Mouse (Mus musculus) liver, embryonic 16.5 days (tissue): ENCODE results near the gene Gpd1l. TPM values are rescaled to one million over a fixed set of nuclear protein-coding genes. Genes with fewer than 3 reads are reported as not detected.
"Not testable (repeated sequence)": the region's sequence is repeated elsewhere in the genome, so short reads cannot be mapped to it uniquely, and the experiment has no call there.

Experiments used
- ATAC-seq: fragments of 200-750 bp; cut with Nextera tagmentation; 2 replicates; pipeline ENCODE4 v1.8.0; 2017; ENCODE audit warnings: low read depth, mild to moderate bottlenecking, moderate number of reproducible peaks, moderate library complexity
- H3K27ac ChIP-seq: fragments of 300-500 bp; sonication (generic); 2 replicates; pipeline ENCODE4 v1.5.1; 2014; ENCODE audit warnings: mild to moderate bottlenecking, low read length
- H3K27me3 ChIP-seq: fragments of 300-500 bp; sonication (generic); 2 replicates; pipeline ENCODE4 v1.6.1; 2014; ENCODE audit warnings: low read depth, low read length, mixed read lengths; ENCODE audit not compliant: control insufficient read depth, insufficient read depth
- H3K36me3 ChIP-seq: fragments of 300-500 bp; sonication (generic); 2 replicates; pipeline ENCODE4 v1.6.1; 2014; ENCODE audit warnings: mild to moderate bottlenecking; ENCODE audit not compliant: control insufficient read depth, insufficient read depth
- H3K4me1 ChIP-seq: fragments of 300-500 bp; sonication (generic); 2 replicates; pipeline ENCODE4 v1.6.1; 2014; ENCODE audit warnings: low read depth, low read length, mixed read lengths; ENCODE audit not compliant: control insufficient read depth
- H3K4me2 ChIP-seq: fragments of 300-500 bp; sonication (generic); 2 replicates; pipeline ENCODE4 v1.6.1; 2014; ENCODE audit warnings: low read depth, low read length, mixed read lengths
- H3K4me3 ChIP-seq: fragments of 300-500 bp; sonication (generic); 2 replicates; pipeline ENCODE4 v1.5.1; 2014; ENCODE audit warnings: low read depth, mild to moderate bottlenecking, low read length
- H3K9ac ChIP-seq: fragments of 300-500 bp; sonication (generic); 2 replicates; pipeline ENCODE4 v1.6.1; 2014; ENCODE audit warnings: low read depth, low read length
- H3K9me3 ChIP-seq: fragments of 300-500 bp; sonication (generic); replicated peaks from 2 replicates; pipeline ENCODE4 v1.6.1; 2016; ENCODE audit warnings: low read length; ENCODE audit not compliant: control insufficient read depth
- WGBS: fragments of 180-500 bp; shearing (Covaris S2); extraction: QIAGEN DNeasy Blood & Tissue Kit; methylation state at CpG from one replicate; pipeline ENCODE4 v1.1.7; 2014; ENCODE audit not compliant: insufficient replicate concordance; 5-methylcytosine and 5-hydroxymethylcytosine counted together
- polyA plus RNA-seq: library from polyadenylated mRNA; unstranded; fragments of >200 nt; fragmentation: Nextera tagmentation; extraction: Ambion mirVana; gene quantifications from 2 replicates; pipeline ENCODE4 v1.2.1, GENCODE M21; 2015

Gpd1l gene
- polyA plus RNA-seq = 6.0 and 6.4 TPM in 2 replicates

DNA sequence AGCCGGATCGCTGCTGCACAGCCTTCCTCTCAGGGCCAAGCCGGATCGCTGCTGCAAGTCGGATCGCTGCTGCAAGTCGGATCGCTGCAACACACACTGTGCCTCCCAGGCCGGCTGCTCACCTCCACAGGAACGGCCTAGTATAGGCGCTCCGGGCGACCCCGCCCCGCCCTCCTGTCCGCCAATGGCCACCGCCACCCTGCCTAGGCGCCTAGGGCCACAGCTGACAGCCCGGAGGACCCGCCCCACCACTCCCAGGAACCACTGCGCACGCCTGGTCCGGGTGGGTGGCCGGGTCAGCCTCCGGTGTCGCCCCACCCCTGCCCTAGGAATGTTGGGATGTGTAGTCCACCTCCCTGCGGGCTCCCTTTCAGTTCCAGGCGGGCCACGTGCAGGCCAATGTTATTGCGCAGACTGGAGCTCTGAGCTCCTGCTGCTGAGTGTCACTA lies at the start of gene Gpd1l:
Gene Gpd1l, minus strand, starts transcription at position 265 of the 449 bp plus-strand sequence.
- Histone ChIP-seq H3K27me3 (no peaks in the 10 kb centered on the region), H3K4me3 (peak within 1 kb of the TSS; percentile 74), H3K4me2 (peak within 1 kb of the TSS; percentile 81), H3K4me1 (peaks cover 10% of the 10 kb centered on the region), H3K9ac (peak within 1 kb of the TSS; percentile 68), H3K36me3 (no peaks in the 10 kb centered on the region), H3K9me3 (no peaks in the 10 kb centered on the region), H3K27ac (peak within 1 kb of the TSS; percentile 80)
- ATAC-seq = peak; percentile 98
- WGBS = under 1% methylated on average over 30 of the region's 30 CpGs

DNA sequence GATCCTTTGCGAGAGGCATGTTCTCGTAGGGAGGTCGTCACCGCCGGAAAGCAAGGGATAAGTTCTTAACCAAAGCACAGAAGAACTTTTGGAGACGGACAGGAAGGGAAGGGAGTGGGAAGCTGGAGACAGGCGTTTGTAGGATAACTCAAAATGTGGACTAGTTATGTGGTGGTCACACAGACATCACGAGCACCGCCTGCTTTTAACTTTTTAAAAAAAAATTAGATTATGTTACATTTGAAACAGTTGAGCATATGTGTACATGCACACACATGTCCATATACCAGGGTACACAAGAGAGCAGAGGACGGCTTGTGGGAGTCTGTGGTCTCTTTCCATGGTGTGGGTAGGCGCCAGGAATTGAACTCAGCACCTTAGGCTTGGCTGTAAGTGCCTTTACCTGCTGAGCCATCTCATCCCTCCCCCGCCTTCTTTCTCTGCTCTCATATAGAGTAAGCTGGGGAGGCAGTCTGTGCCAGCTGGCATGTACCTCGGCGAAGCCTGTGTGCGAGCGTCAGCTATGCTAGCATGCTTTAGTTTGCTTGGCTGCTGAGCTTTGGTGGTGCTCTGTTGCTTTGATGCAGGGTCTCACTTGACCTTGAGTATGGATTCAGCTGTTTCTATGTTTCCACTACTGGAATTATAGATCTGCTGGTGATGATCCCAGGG lies 49.0 kb upstream of the Gpd1l start, which contains the start of gene Rps27rt:
Gene Rps27rt, minus strand, starts transcription at position 51 of the 672 bp plus-strand sequence.
- peaks cover 31% of the 10 kb centered on the region for H3K27me3 ChIP-seq
- H3K4me1 ChIP-seq = no peaks in the 10 kb centered on the region
- no peaks in the 10 kb centered on the region for H3K36me3 ChIP-seq
- ATAC-seq = no peak
- no peak within 1 kb of the TSS for H3K27ac ChIP-seq
- no peaks in the 10 kb centered on the region for H3K9me3 ChIP-seq
- H3K9ac ChIP-seq = no peak within 1 kb of the TSS
- H3K4me2 ChIP-seq = no peak within 1 kb of the TSS
- 71% methylated on average over 16 of the region's 16 CpGs for WGBS
- no peak within 1 kb of the TSS for H3K4me3 ChIP-seq

DNA sequence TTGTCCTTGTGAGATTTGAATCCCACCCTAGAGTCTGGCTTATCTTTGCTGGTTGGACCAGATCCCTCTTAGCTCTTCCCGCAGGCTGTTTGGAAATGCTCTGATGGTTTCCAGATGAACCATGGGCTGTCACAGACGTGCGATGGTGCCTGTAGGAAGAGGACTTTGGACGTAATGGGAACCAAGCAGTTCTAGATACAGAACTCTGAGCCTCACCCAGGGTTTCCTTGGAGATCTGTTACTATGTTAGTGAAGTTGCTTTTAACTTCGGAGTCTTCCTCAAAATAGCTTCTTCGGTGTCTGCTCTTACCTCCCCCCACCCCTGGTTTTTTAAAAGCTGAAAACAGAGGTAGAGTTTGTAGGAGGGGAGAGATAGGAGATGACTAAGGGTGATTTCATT lies 46.2 kb upstream of the Gpd1l start:
- 42% methylated on average over 6 of the region's 6 CpGs for WGBS
- H3K27me3 ChIP-seq = peaks cover 47% of the 10 kb centered on the region

DNA sequence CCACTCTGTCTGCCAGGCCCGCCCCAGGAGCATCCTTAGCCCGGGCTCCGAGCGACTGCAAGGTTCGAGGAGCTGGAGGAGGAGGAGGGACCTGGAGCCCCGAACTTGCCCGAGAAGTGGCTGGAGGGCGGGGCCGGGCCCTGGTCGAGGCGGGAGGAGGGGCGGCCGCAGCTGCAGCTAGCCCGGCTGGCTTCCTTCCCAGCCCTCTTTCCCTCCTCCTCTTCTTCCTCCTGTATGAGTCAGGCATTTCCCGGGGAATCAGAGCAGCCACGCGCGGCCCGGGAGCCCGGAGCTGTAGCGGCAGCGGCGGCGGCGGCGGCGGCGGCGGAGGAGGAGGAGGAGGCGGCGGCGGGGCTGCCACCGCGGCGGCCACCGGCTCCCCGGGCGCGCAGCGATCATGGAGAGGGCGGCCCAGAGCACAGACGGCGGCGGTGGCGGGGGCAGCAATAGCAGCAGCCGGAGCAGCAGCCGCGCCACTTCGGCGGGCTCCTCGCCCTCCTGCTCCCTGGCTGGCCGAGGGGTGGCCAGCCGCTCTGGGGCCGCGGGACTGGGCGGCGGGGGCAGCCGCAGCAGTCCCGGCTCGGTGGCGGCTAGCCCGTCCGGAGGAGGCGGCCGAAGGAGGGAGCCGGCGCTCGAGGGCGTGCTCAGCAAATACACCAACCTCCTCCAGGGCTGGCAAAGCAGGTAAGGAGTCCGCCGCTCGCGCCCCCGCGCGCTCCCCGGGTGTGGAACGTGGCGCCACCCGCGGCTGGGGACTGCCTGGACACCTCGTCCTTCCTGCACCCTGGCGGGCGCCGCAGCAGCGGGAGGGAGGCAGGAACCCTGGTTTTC lies 44.7 kb upstream of the Gpd1l start, which contains the start of gene Osbpl10:
Gene Osbpl10, plus strand, starts transcription at position 289 of the 831 bp plus-strand sequence.
- under 1% methylated on average over 70 of the region's 86 CpGs for WGBS
- H3K9me3 ChIP-seq = no peaks in the 10 kb centered on the region
- H3K9ac ChIP-seq = no peak within 1 kb of the TSS
- H3K4me2 ChIP-seq = peak within 1 kb of the TSS; percentile 58
- H3K27me3 ChIP-seq = peaks cover 47% of the 10 kb centered on the region
- H3K4me3 ChIP-seq = peak within 1 kb of the TSS; percentile 62
- no peak within 1 kb of the TSS for H3K27ac ChIP-seq
- peak; percentile 43 for ATAC-seq
- H3K4me1 ChIP-seq = no peaks in the 10 kb centered on the region
- H3K36me3 ChIP-seq = no peaks in the 10 kb centered on the region

More for the DNA sequence above, 46.2 kb upstream of the Gpd1l start:
- ATAC-seq = no peak
- Histone ChIP-seq H3K4me3 (no peak overlapping the region), H3K9me3 (no peaks in the 10 kb centered on the region), H3K27ac (no peak overlapping the region), H3K9ac (no peak overlapping the region), H3K4me2 (no peak overlapping the region), H3K36me3 (no peaks in the 10 kb centered on the region), H3K4me1 (no peaks in the 10 kb centered on the region)

- Histone ChIP-seq H3K27ac (no peak overlapping the region), H3K9me3 (no peaks in the 10 kb centered on the region), H3K36me3 (no peaks in the 10 kb centered on the region), H3K27me3 (peaks cover 47% of the 10 kb centered on the region), H3K4me2 (peak overlapping the region; percentile 58), H3K4me3 (peak overlapping the region; percentile 62), H3K4me1 (no peaks in the 10 kb centered on the region), H3K9ac (no peak overlapping the region)
- ATAC-seq = 0 out of 2 replicates have a peak, but pooled peaks have one; percentile 5
- WGBS = 8% methylated on average over 31 of the region's 31 CpGs
These were observed 43.9 kb upstream of the Gpd1l start for GRCm38 (mm10) chr9:114977461-114978280.

DNA sequence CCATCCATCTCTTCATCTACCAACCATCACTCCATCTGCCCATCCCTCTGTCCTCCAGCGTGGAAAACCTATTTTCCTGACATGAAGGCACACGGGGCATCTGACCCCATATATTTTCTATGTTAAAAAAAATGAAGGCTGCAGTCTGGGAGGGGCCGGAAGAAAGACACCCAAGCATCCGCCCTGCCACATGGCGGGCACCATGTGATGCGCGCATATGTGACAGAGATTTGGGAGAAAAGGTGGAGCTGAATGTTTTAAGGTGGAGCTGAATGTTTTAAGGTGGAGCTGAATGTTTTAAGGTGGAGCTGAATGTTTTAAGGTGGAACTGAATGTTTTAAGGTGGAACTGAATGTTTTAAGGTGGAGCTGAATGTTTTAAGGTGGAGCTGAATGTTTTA lies 32.5 kb upstream of the Gpd1l start:
- not testable (repeated sequence) for H3K4me3 ChIP-seq, H3K9me3 ChIP-seq, H3K27me3 ChIP-seq, H3K4me1 ChIP-seq, H3K27ac ChIP-seq, H3K36me3 ChIP-seq, H3K9ac ChIP-seq, ATAC-seq, H3K4me2 ChIP-seq
- 71% methylated on average over 7 of the region's 7 CpGs for WGBS

DNA sequence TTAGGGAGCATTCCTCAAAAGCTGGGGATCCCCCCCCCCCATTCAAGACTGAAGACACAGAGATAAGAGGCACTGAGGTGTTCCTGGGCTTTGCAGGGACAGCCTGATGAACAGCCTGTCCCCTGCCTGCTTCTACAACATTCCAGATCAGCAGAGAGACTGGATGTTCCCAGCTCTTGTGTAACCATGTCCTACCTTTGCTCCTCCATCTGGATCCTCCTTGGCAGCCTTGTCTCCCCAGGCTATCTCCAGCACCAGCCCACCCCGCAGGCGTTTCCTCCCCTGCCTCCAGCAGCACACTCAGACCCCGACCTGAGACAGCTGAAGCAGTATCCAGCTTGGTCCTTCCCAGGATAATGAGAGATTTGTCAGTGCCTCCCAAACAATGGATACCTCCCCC lies 30.3 kb upstream of the Gpd1l start:
- WGBS = 53% methylated on average over 3 of the region's 3 CpGs
- Histone ChIP-seq H3K9ac (no peak overlapping the region), H3K27ac (no peak overlapping the region), H3K9me3 (no peaks in the 10 kb centered on the region), H3K4me1 (no peaks in the 10 kb centered on the region), H3K4me3 (no peak overlapping the region), H3K4me2 (no peak overlapping the region), H3K27me3 (no peaks in the 10 kb centered on the region), H3K36me3 (no peaks in the 10 kb centered on the region)
- ATAC-seq = no peak

DNA sequence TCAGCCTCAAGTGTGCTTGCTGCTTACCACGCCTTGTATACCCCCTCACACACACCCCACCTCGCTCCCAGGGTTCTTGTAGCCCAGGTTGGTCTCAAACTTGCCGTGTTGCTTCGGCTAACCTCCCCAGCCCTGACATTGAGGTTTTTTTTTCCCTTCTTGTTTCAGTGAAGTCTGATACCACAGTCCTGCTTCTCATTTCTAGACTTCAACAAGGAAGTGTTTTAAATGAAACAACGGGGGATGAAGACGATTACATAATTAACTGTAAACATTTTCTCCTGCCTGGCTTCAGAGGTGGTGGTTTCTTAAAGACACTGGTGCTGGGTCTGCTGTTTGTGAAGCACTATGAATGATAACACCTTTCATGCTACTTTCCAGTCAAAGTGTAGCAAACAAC lies 27.1 kb upstream of the Gpd1l start:
- no peak overlapping the region for H3K4me2 ChIP-seq
- H3K4me3 ChIP-seq = no peak overlapping the region
- H3K9me3 ChIP-seq = no peaks in the 10 kb centered on the region
- H3K36me3 ChIP-seq = no peaks in the 10 kb centered on the region
- H3K9ac ChIP-seq = no peak overlapping the region
- WGBS = 49% methylated on average over 6 of the region's 6 CpGs
- no peak for ATAC-seq
- H3K4me1 ChIP-seq = no peaks in the 10 kb centered on the region
- no peaks in the 10 kb centered on the region for H3K27me3 ChIP-seq
- no peak overlapping the region for H3K27ac ChIP-seq
